Mouse (Mus musculus): ENCODE data around the gene Cdc42bpg. TPM values are rescaled to one million over a fixed set of nuclear protein-coding genes. Genes with fewer than 3 reads are reported as not detected.

Gene Cdc42bpg
- polyA plus RNA-seq, 1 experiment from 2014 or later, result 2.2 TPM

DNA sequence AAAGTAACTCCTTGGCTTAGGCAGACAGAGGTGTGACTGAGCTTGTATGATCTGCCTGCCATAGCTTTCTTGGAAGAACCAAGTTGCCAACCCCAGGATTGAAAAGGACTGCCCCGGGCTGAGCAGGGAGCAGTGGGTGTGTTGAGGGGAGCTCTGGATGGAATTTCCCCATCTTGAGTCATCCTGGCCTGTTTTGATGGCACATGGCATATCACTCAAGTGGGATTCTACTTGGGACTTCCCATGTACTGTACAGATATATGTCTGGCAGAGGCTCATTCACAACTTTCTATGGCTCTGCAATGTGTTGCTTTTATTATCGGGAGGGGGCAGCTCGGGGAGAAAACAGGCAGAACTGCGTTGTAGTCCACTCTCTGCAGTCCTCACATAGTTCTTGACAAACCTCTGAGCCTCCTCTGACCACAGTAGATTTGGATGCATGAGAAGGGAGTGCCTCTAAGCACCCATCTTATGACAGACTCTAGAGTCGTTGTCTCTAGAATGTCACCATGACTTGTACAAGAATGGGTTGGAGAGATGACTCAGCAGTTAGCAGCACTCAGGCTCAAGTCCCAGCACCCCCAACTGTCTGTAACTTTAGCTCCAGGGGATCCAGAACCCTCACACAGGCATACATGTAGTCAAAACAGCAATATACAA lies 9.6 kb upstream of the Cdc42bpg start:
- Histone ChIP-seq H3K27ac (ENCODE audit: low read length) (no peak overlapping the region), H3K36me3 (ENCODE audit: control insufficient read depth, insufficient read depth, low read length) (peaks cover 28% of the 10 kb centered on the region), H3K4me2 (replicated peaks; ENCODE audit: low read depth, low read length) (no peak overlapping the region), H3K9me3 (ENCODE audit: control insufficient read depth, low read depth, low read length) (no peaks in the 10 kb centered on the region), H3K4me1 (ENCODE audit: control insufficient read depth, insufficient read depth, low read length) (no peaks in the 10 kb centered on the region), H3K27me3 (ENCODE audit: control insufficient read depth, insufficient read depth, low read length) (no peaks in the 10 kb centered on the region), H3K9ac (replicated peaks; ENCODE audit: low read depth, low read length) (no peak overlapping the region), H3K4me3 (ENCODE audit: low read depth, low read length) (no peak overlapping the region)
- 91% methylated on average over 5 of the region's 5 CpGs for WGBS
- ATAC-seq (ENCODE audit: insufficient number of reproducible peaks, insufficient read depth, low FRiP score, low read depth), result no peak

DNA sequence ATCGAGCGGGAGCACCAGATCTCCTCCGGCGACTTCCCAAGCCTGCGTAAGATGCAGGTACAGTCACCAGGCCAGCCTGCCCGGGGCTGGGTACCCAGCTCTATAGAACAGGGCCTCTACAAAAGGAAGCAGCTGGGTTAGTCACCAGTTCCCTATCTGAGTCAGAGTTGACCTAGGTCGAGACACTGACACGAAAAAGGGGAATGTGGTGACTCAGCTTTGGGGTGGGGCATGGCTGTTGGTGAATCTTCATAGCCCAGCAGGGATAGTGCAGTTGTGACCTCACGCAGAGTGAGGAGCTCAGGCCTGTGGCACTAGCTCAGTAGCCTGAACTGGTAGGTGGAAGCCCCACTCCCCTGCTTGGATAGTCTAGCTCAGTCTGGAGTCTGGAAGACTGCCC lies 8.6 kb upstream of the Cdc42bpg start:
- Histone ChIP-seq H3K9ac (replicated peaks; ENCODE audit: low read depth, low read length) (no peak overlapping the region), H3K4me1 (ENCODE audit: control insufficient read depth, insufficient read depth, low read length) (no peaks in the 10 kb centered on the region), H3K27ac (ENCODE audit: low read length) (no peak overlapping the region), H3K36me3 (ENCODE audit: control insufficient read depth, insufficient read depth, low read length) (peaks cover 28% of the 10 kb centered on the region), H3K27me3 (ENCODE audit: control insufficient read depth, insufficient read depth, low read length) (no peaks in the 10 kb centered on the region), H3K4me3 (ENCODE audit: low read depth, low read length) (no peak overlapping the region), H3K4me2 (replicated peaks; ENCODE audit: low read depth, low read length) (no peak overlapping the region), H3K9me3 (ENCODE audit: control insufficient read depth, low read depth, low read length) (no peaks in the 10 kb centered on the region)
- ATAC-seq (ENCODE audit: insufficient number of reproducible peaks, insufficient read depth, low FRiP score, low read depth), result no peak
- WGBS, result 92% methylated on average over 9 of the region's 9 CpGs

DNA sequence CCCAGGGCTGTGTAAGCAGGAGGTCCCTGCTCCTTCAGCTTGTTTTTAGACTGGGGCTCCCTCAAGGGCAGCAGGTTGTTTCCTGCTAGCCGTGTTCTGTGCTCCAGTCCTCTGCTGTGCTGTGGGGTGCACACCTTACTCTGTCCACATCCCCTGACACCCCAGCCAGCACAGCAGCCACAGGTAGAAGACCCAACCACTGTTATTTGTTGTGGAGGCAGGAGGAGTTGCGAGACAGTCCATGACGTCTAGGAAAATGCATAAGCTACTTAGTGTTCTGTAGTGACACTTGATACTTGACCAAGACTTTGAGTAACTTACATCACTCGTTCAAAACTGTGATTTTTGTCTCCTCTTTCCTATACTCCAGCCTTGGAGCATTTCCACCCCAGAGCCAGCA lies 7.3 kb upstream of the Cdc42bpg start:
- WGBS, result 78% methylated on average over 4 of the region's 4 CpGs
- no peaks in the 10 kb centered on the region for H3K9me3 ChIP-seq (ENCODE audit: control insufficient read depth, low read depth, low read length)
- H3K27ac ChIP-seq (ENCODE audit: low read length), result no peak overlapping the region
- H3K27me3 ChIP-seq (ENCODE audit: control insufficient read depth, insufficient read depth, low read length), result no peaks in the 10 kb centered on the region
- peaks cover 28% of the 10 kb centered on the region for H3K36me3 ChIP-seq (ENCODE audit: control insufficient read depth, insufficient read depth, low read length)
- ATAC-seq (ENCODE audit: insufficient number of reproducible peaks, insufficient read depth, low FRiP score, low read depth), result no peak
- H3K4me3 ChIP-seq (ENCODE audit: low read depth, low read length), result no peak overlapping the region
- no peak overlapping the region for H3K9ac ChIP-seq (replicated peaks; ENCODE audit: low read depth, low read length)
- no peak overlapping the region for H3K4me2 ChIP-seq (replicated peaks; ENCODE audit: low read depth, low read length)
- H3K4me1 ChIP-seq (ENCODE audit: control insufficient read depth, insufficient read depth, low read length), result no peaks in the 10 kb centered on the region

DNA sequence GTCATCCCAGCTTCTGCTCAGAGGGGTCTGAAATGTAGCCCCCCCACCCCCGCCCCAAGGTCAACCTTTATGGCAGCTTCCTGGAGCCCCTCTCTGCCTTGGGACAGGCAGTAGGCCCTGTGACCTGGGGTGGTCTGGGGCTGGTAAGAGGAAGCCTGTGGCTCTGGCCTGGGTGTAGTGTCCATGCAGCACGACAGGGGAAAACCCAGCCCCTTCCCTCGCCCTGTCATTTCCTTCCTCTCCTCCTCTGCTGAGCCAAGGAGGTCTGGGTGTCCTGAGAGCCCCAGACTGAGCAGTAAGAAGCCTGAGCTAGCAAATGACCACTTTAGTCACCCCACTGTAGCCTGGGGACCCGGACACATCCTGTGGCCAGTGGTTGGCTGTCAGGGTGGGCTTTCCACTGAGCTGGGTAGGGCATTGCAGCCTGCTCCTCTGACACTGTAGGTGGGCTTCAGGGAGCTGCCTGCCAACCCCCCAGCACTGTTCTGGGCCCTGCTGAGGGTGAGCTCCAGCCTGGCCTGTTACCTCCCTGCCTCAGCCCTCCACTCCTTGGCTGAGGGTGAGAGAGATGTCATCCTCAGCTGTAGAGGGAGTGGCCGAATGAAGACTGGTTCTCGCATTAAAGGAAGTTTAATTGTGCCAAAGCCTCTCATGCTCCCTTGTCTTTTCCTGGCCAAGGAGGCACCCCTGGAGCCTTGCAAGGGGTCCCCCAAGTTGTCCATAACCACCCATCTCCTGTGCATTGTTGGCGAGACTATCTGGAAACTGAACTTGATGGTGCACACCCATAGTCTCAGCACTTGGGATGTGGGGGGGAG lies 6.6 kb upstream of the Cdc42bpg start:
- H3K4me3 ChIP-seq (ENCODE audit: low read depth, low read length), result no peak overlapping the region
- no peaks in the 10 kb centered on the region for H3K4me1 ChIP-seq (ENCODE audit: control insufficient read depth, insufficient read depth, low read length)
- H3K9ac ChIP-seq (replicated peaks; ENCODE audit: low read depth, low read length), result no peak overlapping the region
- no peaks in the 10 kb centered on the region for H3K9me3 ChIP-seq (ENCODE audit: control insufficient read depth, low read depth, low read length)
- H3K36me3 ChIP-seq (ENCODE audit: control insufficient read depth, insufficient read depth, low read length), result peaks cover 27% of the 10 kb centered on the region
- no peak for ATAC-seq (ENCODE audit: insufficient number of reproducible peaks, insufficient read depth, low FRiP score, low read depth)
- H3K27me3 ChIP-seq (ENCODE audit: control insufficient read depth, insufficient read depth, low read length), result no peaks in the 10 kb centered on the region
- H3K4me2 ChIP-seq (replicated peaks; ENCODE audit: low read depth, low read length), result no peak overlapping the region
- H3K27ac ChIP-seq (ENCODE audit: low read length), result peak overlapping the region; percentile 52; the same call in 1 of the 2 replicates
- WGBS, result 78% methylated on average over 7 of the region's 7 CpGs

DNA sequence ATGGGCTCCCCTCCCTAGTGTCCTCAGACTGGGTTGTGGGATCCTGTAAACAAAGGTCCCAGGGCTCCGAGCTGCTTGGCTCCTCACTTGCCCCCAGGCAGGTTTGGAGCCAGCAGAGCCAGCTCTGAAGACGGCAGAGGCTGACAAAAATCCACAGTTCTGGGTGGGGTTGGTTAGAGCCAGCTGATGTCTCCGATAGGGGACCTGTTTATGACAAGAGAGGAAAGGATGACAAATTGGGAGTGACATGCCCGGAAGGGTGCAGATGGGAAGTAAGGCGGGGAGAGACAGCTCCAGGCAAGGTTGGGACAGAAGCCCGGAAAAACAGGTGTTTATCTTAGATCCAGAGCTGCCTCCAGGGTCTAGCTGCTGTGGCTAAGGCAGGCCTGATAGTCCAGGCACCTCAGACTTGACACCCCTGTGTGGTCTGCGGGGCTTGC lies 5.8 kb upstream of the Cdc42bpg start:
- Histone ChIP-seq H3K27ac (ENCODE audit: low read length) (no peak overlapping the region), H3K4me3 (ENCODE audit: low read depth, low read length) (no peak overlapping the region), H3K4me1 (ENCODE audit: control insufficient read depth, insufficient read depth, low read length) (no peaks in the 10 kb centered on the region), H3K9me3 (ENCODE audit: control insufficient read depth, low read depth, low read length) (no peaks in the 10 kb centered on the region), H3K27me3 (ENCODE audit: control insufficient read depth, insufficient read depth, low read length) (no peaks in the 10 kb centered on the region), H3K36me3 (ENCODE audit: control insufficient read depth, insufficient read depth, low read length) (peaks cover 19% of the 10 kb centered on the region), H3K9ac (replicated peaks; ENCODE audit: low read depth, low read length) (no peak overlapping the region), H3K4me2 (replicated peaks; ENCODE audit: low read depth, low read length) (no peak overlapping the region)
- ATAC-seq (ENCODE audit: insufficient number of reproducible peaks, insufficient read depth, low FRiP score, low read depth), result peak; percentile 53; the same call in 1 of the 2 replicates
- WGBS, result 44% methylated on average over 7 of the region's 7 CpGs

DNA sequence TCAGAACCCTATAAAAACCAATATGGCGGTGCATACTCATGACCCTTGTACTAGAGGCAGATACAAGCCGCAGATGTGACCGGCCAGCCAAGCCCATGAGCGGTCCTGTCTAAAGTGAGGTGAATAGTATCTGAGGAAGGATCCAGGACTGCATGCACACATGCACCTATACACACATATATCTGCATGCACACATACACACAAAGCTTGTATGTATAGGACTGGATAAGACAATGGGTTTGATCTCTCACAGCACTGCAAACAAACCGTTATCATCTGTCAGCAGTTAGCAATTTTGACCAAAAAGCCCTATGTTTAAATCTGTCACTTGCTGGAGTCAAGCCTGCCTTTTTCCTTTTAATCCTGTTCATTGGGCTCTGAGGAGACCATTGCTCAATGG lies 4.1 kb upstream of the Cdc42bpg start:
- Histone ChIP-seq H3K36me3 (ENCODE audit: control insufficient read depth, insufficient read depth, low read length) (peaks cover 12% of the 10 kb centered on the region), H3K9ac (replicated peaks; ENCODE audit: low read depth, low read length) (no peak overlapping the region), H3K9me3 (ENCODE audit: control insufficient read depth, low read depth, low read length) (no peaks in the 10 kb centered on the region), H3K4me2 (replicated peaks; ENCODE audit: low read depth, low read length) (no peak overlapping the region), H3K4me1 (ENCODE audit: control insufficient read depth, insufficient read depth, low read length) (0 out of 2 replicates have a peak, but pooled peaks cover 3% of the 10 kb centered on the region), H3K27me3 (ENCODE audit: control insufficient read depth, insufficient read depth, low read length) (no peaks in the 10 kb centered on the region), H3K4me3 (ENCODE audit: low read depth, low read length) (no peak overlapping the region), H3K27ac (ENCODE audit: low read length) (no peak overlapping the region)
- no peak for ATAC-seq (ENCODE audit: insufficient number of reproducible peaks, insufficient read depth, low FRiP score, low read depth)
- WGBS, result 87% methylated on average over 5 of the region's 5 CpGs

DNA sequence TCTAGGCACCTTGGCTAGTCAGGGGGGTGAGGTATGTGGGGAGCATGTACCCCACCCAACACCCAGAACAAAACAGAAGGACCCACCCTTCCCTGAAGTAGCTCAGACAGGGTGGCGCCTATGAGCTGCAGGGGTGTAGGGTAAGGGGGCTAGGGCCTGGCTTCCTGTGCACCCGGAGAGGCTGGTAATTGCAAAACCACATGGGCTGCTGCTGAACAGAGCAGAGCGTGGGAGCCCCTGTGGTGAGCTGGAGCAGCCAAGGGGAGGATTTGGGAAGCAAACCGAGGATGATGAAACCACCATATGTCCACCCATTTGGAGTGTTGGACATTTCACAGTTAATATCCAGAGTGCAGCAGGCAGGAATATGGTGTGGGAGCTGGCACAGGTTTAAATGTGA lies 3.7 kb upstream of the Cdc42bpg start:
- no peak for ATAC-seq (ENCODE audit: insufficient number of reproducible peaks, insufficient read depth, low FRiP score, low read depth)
- 0 out of 2 replicates have a peak, but pooled peaks cover 6% of the 10 kb centered on the region for H3K4me1 ChIP-seq (ENCODE audit: control insufficient read depth, insufficient read depth, low read length)
- H3K9ac ChIP-seq (replicated peaks; ENCODE audit: low read depth, low read length), result no peak overlapping the region
- no peaks in the 10 kb centered on the region for H3K9me3 ChIP-seq (ENCODE audit: control insufficient read depth, low read depth, low read length)
- no peak overlapping the region for H3K4me2 ChIP-seq (replicated peaks; ENCODE audit: low read depth, low read length)
- no peak overlapping the region for H3K4me3 ChIP-seq (ENCODE audit: low read depth, low read length)
- peaks cover 10% of the 10 kb centered on the region for H3K36me3 ChIP-seq (ENCODE audit: control insufficient read depth, insufficient read depth, low read length)
- no peaks in the 10 kb centered on the region for H3K27me3 ChIP-seq (ENCODE audit: control insufficient read depth, insufficient read depth, low read length)
- no peak overlapping the region for H3K27ac ChIP-seq (ENCODE audit: low read length)
- WGBS, result 39% methylated on average over 4 of the region's 4 CpGs

DNA sequence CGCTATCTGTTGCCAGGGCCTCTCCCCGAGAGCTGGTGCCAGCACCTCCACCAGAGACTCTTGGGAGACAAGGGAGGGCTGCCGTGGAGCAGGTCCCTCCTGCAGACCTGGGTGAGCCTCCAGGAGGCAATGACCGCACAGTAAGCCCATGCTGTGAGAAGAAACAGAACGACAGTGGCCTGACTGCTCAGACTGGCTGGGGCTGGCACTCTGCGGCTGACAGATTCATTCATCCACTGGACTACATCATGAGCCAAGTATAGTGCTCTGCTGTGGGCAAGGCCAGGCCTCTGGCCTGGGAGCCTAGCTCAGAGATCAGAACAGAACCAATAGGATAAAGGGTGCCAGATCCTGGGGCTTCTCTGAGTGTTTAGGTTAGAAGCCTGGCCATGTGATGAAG lies 2.4 kb upstream of the Cdc42bpg start:
- no peak overlapping the region for H3K4me3 ChIP-seq (ENCODE audit: low read depth, low read length)
- no peaks in the 10 kb centered on the region; the same call in none of the 2 replicates for H3K36me3 ChIP-seq (ENCODE audit: control insufficient read depth, insufficient read depth, low read length)
- H3K27me3 ChIP-seq (ENCODE audit: control insufficient read depth, insufficient read depth, low read length), result no peaks in the 10 kb centered on the region
- peaks cover 16% of the 10 kb centered on the region for H3K4me1 ChIP-seq (ENCODE audit: control insufficient read depth, insufficient read depth, low read length)
- 82% methylated on average over 6 of the region's 6 CpGs for WGBS
- H3K27ac ChIP-seq (ENCODE audit: low read length), result no peak overlapping the region
- no peak for ATAC-seq (ENCODE audit: insufficient number of reproducible peaks, insufficient read depth, low FRiP score, low read depth)
- no peak overlapping the region for H3K4me2 ChIP-seq (replicated peaks; ENCODE audit: low read depth, low read length)
- no peak overlapping the region for H3K9ac ChIP-seq (replicated peaks; ENCODE audit: low read depth, low read length)
- H3K9me3 ChIP-seq (ENCODE audit: control insufficient read depth, low read depth, low read length), result no peaks in the 10 kb centered on the region

Data from stomach, embryonic 14.5 days (tissue).